Mouse (Mus musculus) embryonic facial prominence, embryonic 14.5 days (tissue): ENCODE results near the gene Mcm6. TPM values are rescaled to one million over a fixed set of nuclear protein-coding genes. Genes with fewer than 3 reads are reported as not detected.

Experiments
- ATAC-seq: fragments of 200-750 bp; cut with Nextera tagmentation; 2 replicates; pipeline ENCODE4 v1.8.0; 2017; ENCODE audit warnings: low read depth, moderate number of reproducible peaks, moderate TSS enrichment
- DNase-seq: peaks from one replicate; pipeline ENCODE4 v3.0.0-alpha.2; 2015; ENCODE audit warnings: low spot score
- H3K27ac ChIP-seq: fragments of 300-500 bp; sonication (generic); replicated peaks from 2 replicates; pipeline ENCODE4 v1.5.1; 2014; ENCODE audit warnings: low read depth, mild to moderate bottlenecking, low read length, moderate library complexity
- H3K27me3 ChIP-seq: fragments of 300-500 bp; sonication (generic); replicated peaks from 2 replicates; pipeline ENCODE4 v1.6.1; 2014; ENCODE audit warnings: low read length; ENCODE audit not compliant: control insufficient read depth, insufficient read depth
- H3K36me3 ChIP-seq: fragments of 300-500 bp; sonication (generic); 2 replicates; pipeline ENCODE4 v1.6.1; 2014; ENCODE audit warnings: low read length, mixed read lengths; ENCODE audit not compliant: control insufficient read depth, insufficient read depth
- H3K4me1 ChIP-seq: fragments of 300-500 bp; sonication (generic); 2 replicates; pipeline ENCODE4 v1.6.1; 2014; ENCODE audit warnings: antibody characterized with exemption, low read length; ENCODE audit not compliant: control insufficient read depth, insufficient read depth
- H3K4me2 ChIP-seq: fragments of 300-500 bp; sonication (generic); 2 replicates; pipeline ENCODE4 v1.6.1; 2014; ENCODE audit warnings: low read depth, mild to moderate bottlenecking, low read length, moderate library complexity, mixed read lengths
- H3K4me3 ChIP-seq: fragments of 300-500 bp; sonication (generic); 2 replicates; pipeline ENCODE4 v1.5.1; 2014; ENCODE audit warnings: low read depth, mild to moderate bottlenecking, low read length
- H3K9ac ChIP-seq: fragments of 300-500 bp; sonication (generic); 2 replicates; pipeline ENCODE4 v1.6.1; 2014; ENCODE audit warnings: low read depth, mild to moderate bottlenecking, low read length, moderate library complexity, mixed read lengths
- H3K9me3 ChIP-seq: fragments of 300-500 bp; sonication (generic); 2 replicates; pipeline ENCODE4 v1.6.1; 2016; ENCODE audit warnings: low read length; ENCODE audit not compliant: control insufficient read depth
- WGBS: fragments of 180-500 bp; shearing (Covaris S2); extraction: QIAGEN DNeasy Blood & Tissue Kit; methylation state at CpG from one replicate; pipeline ENCODE4 v1.1.7; 2014; 5-methylcytosine and 5-hydroxymethylcytosine counted together
- polyA plus RNA-seq: library from polyadenylated mRNA; unstranded; fragments of >200 nt; fragmentation: Nextera tagmentation; extraction: Ambion mirVana; gene quantifications from 2 replicates; pipeline ENCODE4 v1.2.1, GENCODE M21; 2014

Gene Mcm6
- polyA plus RNA-seq, 1 experiment from 2014 or later: 185 TPM

- Histone ChIP-seq H3K27ac (no peak overlapping the region), H3K27me3 (no peaks in the 10 kb centered on the region), H3K9ac (no peak overlapping the region), H3K9me3 (no peaks in the 10 kb centered on the region), H3K36me3 (peaks cover 45% of the 10 kb centered on the region), H3K4me1 (no peaks in the 10 kb centered on the region), H3K4me3 (no peak overlapping the region), H3K4me2 (no peak overlapping the region)
- ATAC-seq (no peak), DNase-seq (no peak)
- 72% methylated on average over 2 of the region's 2 CpGs for WGBS
Observed at GRCm38 (mm10) chr1:128392382-128392781, 32.9 kb upstream of the Mcm6 start.

- Histone ChIP-seq H3K4me1 (no peaks in the 10 kb centered on the region), H3K9me3 (no peaks in the 10 kb centered on the region), H3K27me3 (no peaks in the 10 kb centered on the region), H3K27ac (no peak overlapping the region), H3K9ac (no peak overlapping the region), H3K36me3 (peaks cover 62% of the 10 kb centered on the region), H3K4me3 (no peak overlapping the region), H3K4me2 (no peak overlapping the region)
- 94% methylated on average over 7 of the region's 7 CpGs for WGBS
- ATAC-seq: no peak
- DNase-seq: no peak
Observed at GRCm38 (mm10) chr1:128386487-128386886, 27.0 kb upstream of the Mcm6 start.

DNA sequence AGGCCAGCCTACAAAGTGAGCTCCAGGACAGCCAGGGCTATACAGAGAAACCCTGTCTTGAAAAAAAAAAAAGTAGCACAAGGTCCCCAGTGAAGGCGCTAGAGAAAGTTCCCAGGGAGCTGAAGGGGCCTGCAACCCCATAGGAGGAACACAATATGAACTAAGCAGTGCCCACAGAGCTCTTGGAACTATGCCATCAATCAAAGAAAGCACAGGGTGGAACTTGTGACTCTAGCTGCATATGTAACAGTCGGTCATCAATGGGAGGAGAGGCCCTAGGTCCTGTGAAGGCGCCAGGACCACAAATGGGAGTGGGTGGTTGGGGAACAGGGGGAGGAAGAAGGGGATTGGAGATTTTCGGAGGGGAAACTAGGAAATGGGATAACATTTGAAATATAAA, 17.4 kb upstream of the Mcm6 start:
- no peak overlapping the region for H3K4me2 ChIP-seq
- DNase-seq: no peak
- WGBS: 95% methylated on average over 4 of the region's 4 CpGs

DNA sequence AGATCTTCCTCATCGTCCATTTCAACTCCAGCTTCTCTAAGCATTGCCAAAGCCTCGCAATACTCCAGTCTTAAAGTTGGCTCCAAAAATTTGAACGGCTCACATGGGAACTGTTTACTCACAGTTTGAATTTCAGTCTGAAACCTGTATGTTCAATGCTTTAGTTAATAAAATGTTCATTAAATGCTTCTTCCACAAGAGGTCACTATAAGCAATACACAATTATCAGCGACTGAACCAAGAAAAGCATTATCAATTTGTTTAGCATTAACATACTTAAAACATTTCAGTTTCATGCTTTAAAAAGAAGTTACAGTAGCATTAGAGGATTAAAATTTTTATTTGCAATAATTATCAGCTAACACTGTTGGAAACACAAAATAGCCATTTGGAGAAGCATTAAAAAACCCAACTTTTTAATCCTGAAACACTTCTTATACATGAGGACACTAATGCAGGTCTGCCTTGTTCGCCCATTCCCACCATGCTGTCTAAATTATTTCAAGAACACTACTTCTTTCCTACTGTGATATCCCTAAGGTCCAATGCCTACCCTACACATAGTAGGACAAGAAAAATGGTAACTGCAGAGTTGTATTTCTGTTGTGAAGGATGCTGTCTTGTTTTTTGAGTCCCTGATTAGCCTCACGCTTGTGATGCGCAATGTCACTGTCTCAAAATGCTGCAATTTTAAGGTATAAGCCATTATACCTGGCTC, 12.8 kb upstream of the Mcm6 start:
- Histone ChIP-seq H3K27me3 (no peaks in the 10 kb centered on the region), H3K27ac (no peak overlapping the region), H3K4me1 (no peaks in the 10 kb centered on the region), H3K4me2 (no peak overlapping the region), H3K4me3 (no peak overlapping the region), H3K36me3 (peaks cover 34% of the 10 kb centered on the region), H3K9me3 (no peaks in the 10 kb centered on the region), H3K9ac (no peak overlapping the region)
- ATAC-seq: no peak
- peak; percentile 34 for DNase-seq
- 83% methylated on average over 7 of the region's 7 CpGs for WGBS

More for the DNA sequence above, 17.4 kb upstream of the Mcm6 start:
- Histone ChIP-seq H3K4me3 (no peak overlapping the region), H3K27ac (no peak overlapping the region), H3K4me1 (no peaks in the 10 kb centered on the region), H3K36me3 (peaks cover 43% of the 10 kb centered on the region), H3K9ac (no peak overlapping the region), H3K9me3 (no peaks in the 10 kb centered on the region), H3K27me3 (no peaks in the 10 kb centered on the region)
- ATAC-seq: no peak

GRCm38 (mm10) chr1:128368732-128369441, 9.4 kb upstream of the Mcm6 start:
- no peak overlapping the region for H3K4me3 ChIP-seq
- DNase-seq (peak; percentile 59), ATAC-seq (peak; percentile 63; the same call in 1 of the 2 replicates)
- peaks cover 35% of the 10 kb centered on the region for H3K36me3 ChIP-seq
- no peak overlapping the region for H3K4me2 ChIP-seq
- H3K9me3 ChIP-seq: no peaks in the 10 kb centered on the region
- H3K27ac ChIP-seq: no peak overlapping the region
- H3K4me1 ChIP-seq: no peaks in the 10 kb centered on the region
- H3K9ac ChIP-seq: no peak overlapping the region
- H3K27me3 ChIP-seq: no peaks in the 10 kb centered on the region
- 66% methylated on average over 5 of the region's 5 CpGs for WGBS

- no peak overlapping the region for H3K4me2 ChIP-seq
- ATAC-seq (no peak), DNase-seq (peak; percentile 26)
- H3K4me3 ChIP-seq: no peak overlapping the region
- 0 out of 2 replicates have a peak, but pooled peaks cover 11% of the 10 kb centered on the region for H3K4me1 ChIP-seq
- no peaks in the 10 kb centered on the region for H3K9me3 ChIP-seq
- H3K36me3 ChIP-seq: peaks cover 43% of the 10 kb centered on the region
- H3K9ac ChIP-seq: no peak overlapping the region
- no peak overlapping the region for H3K27ac ChIP-seq
- 46% methylated on average over 2 of the region's 2 CpGs for WGBS
- no peaks in the 10 kb centered on the region for H3K27me3 ChIP-seq
Observed at GRCm38 (mm10) chr1:128360601-128361000, 1.1 kb upstream of the Mcm6 start.

- no peaks in the 10 kb centered on the region for H3K9me3 ChIP-seq
- WGBS: under 1% methylated on average over 24 of the region's 35 CpGs
- H3K4me1 ChIP-seq: 0 out of 2 replicates have a peak, but pooled peaks cover 11% of the 10 kb centered on the region
- peaks cover 50% of the 10 kb centered on the region for H3K36me3 ChIP-seq
- no peaks in the 10 kb centered on the region for H3K27me3 ChIP-seq
- peak overlapping the region; percentile 66 for H3K4me2 ChIP-seq
- peak overlapping the region; percentile 87 for H3K9ac ChIP-seq
- peak overlapping the region; percentile 81 for H3K4me3 ChIP-seq
- ATAC-seq (peak; percentile 80), DNase-seq (peak; percentile 91)
- H3K27ac ChIP-seq: peak overlapping the region; percentile 96
Observed at GRCm38 (mm10) chr1:128358916-128359553, 429 bp downstream of the Mcm6 start.

- ATAC-seq (no peak), DNase-seq (peak; percentile 12)
- H3K9me3 ChIP-seq: no peaks in the 10 kb centered on the region
- no peaks in the 10 kb centered on the region for H3K27me3 ChIP-seq
- peak overlapping the region; percentile 66 for H3K4me2 ChIP-seq
- WGBS: 61% methylated on average over 6 of the region's 6 CpGs
- peak overlapping the region; percentile 96 for H3K27ac ChIP-seq
- peak overlapping the region; percentile 81 for H3K4me3 ChIP-seq
- peaks cover 55% of the 10 kb centered on the region for H3K36me3 ChIP-seq
- 0 out of 2 replicates have a peak, but pooled peaks cover 11% of the 10 kb centered on the region for H3K4me1 ChIP-seq
- peak overlapping the region; percentile 87 for H3K9ac ChIP-seq
Observed at GRCm38 (mm10) chr1:128358276-128358675, 1.2 kb downstream of the Mcm6 start.
